Mouse (Mus musculus) erythroid progenitor cell, adult 5-6 weeks (primary cell): Measurements from ENCODE around the gene Mau2. TPM values are rescaled to one million over a fixed set of nuclear protein-coding genes. Genes with fewer than 3 reads are reported as not detected.
A peak's percentile ranks its signal among the peaks of the same experiment; 100 is the strongest.
"Not testable (repeated sequence)": the region's sequence is repeated elsewhere in the genome, so short reads cannot be mapped to it uniquely, and the experiment has no call there.

Experiments
- ATAC-seq: replicated peaks from 2 replicates; pipeline ENCODE4 v1.8.0; 2016; ENCODE audit warnings: moderate number of reproducible peaks, mild to moderate bottlenecking, moderate TSS enrichment, inconsistent platforms; ENCODE audit not compliant: poor library complexity, low FRiP score, severe bottlenecking
- total RNA-seq, 2 experiments: library from RNA; stranded (forward) in 1 of 2; stranded (reverse) in 1 of 2; fragments of 150-400 nt in 1 of 2; fragments of 186-747, 209-891 nt in 1 of 2; gene quantifications; 2 replicates each; pipeline versions ENCODE4 v1.2.3 to v1.2.4; 2015 to 2017; ENCODE audit warnings: low replicate concordance in 2 of 2

The Mau2 gene
- total RNA-seq, 2 experiments from 2014 or later = 27.2 to 39.2 TPM

DNA sequence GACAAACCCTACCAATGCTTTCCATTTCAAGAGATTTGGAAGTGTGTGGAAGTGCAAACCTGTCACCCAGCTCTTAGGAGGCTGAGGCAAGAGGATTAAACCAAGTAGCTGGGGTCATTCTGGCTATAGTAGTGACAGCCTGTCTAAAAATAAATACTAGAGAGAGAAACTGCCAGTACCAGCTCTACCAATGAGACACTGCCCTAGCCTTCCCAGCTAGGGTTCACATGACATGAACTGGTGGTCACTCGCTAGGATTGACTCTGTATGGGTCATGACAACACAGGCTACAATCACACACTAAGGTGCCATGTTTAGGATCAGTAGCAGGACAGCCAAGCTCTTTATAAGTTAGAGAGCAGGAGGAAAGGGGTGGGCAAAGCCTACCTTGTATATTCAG is 12.3 kb downstream of the Mau2 start:
- no peak for ATAC-seq

DNA sequence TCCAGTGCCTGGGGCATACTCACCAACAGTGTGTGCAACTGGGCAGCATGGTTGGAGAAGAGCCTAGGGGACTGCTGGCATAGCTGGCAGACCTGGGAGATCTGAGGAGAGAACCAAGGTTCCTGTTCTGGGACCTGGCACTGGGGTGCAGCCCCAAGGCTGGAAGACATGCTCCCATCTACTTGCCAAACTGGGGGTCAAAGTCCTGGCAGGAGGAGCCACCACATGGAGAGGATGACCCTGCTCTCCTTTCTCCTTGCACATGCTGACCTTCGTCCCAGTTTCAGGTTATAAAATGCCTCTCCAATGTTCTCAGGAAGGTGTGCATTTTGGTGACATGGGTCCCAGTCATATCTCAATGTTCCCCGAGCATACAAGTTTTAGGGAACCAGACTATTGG is 16.4 kb downstream of the Mau2 start:
- no peak for ATAC-seq

DNA sequence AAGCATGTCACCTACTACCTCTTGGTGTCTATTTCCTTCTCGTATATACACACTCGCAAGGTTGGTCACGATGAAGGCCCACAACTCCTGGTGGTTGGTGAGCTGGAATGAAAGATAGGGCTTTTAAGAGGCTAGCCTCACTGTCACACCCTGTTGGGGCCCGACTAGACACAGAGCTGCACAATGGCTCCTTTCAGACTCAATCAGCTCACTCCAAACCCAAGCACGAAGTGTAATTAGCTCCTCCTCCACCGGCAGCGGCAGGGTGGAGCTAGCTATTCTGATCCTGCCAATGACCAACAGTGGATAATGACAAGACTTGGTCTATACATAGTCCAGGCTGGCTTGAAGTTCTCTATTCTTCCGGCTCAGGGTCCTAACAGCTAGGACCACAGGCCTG is 18.9 kb downstream of the Mau2 start:
- ATAC-seq = no peak

DNA sequence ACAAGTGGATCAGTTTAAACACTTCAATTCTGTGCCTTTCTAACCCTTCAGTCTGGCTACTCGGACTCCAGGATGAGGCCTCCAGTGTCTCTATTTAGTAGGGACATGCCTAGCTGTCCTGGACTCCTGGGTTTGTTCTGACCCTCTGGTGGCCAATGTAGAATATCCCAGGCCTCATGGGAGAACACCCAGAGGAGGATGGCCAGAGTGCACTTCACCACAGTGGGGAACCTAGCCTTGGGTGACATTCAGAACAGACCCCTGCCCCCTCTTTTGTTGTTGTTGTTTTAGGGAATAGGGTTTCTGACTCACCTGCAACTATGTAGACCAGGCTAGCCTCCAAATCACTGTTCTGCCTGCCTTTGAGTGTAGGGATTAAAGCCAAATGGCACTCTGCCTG is 27.5 kb downstream of the Mau2 start:
- no peak for ATAC-seq

DNA sequence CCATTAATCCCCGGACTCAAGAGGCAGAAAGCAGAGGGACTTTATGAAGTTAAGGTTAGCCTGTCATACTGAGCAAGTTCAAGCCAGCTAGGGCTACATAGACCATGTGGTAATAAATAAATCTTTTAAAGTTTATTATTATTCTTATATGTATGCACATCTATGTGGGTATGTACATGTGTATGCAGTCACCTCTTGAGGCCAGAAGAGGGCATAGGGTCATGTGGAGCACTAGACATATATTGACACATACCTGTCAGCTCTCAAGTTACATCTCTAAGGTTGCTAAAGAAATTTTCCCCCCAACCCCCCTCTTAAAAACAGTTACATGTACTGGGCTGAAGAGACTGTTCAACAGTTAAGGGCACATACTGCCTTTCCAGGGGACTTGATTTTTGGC is 29.8 kb downstream of the Mau2 start:
- no peak for ATAC-seq

DNA sequence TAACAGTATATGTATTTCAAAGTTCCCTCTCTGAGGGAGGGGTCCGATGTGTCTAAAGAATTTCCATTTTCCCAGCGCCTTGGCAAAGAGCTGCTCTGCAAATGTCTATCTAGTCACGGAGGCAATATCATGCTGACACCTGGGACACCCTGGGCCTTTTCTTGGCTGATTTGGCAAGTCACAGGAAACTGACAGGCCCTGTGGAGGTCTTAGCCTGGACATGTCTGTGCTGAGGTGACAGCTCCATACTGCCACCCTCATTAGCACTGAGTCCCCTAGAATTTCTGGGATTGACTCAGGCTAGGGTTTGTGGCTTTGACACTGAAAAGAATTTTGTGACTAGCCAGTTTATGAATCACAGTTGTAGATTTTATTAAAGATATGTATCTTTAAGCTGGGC is 30.2 kb downstream of the Mau2 start:
- no peak for ATAC-seq

DNA sequence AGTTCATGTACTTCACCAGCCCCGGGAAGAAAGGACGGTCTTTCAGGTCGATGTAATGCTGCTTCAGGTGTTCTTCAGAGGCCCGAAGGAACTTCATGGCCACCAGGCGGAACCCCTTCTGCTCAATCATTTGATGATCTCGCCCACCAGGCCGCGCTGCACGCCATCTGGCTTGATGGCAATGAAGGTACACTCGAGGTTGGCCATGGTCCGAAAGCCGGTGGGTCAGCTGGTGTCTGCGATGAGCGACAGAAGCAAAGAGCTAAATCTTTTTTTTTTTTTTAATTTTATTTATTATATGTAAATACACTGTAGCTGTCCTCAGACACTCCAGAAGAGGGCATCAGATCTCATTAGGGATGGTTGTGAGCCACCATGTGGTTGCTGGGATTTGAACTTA is 31.7 kb downstream of the Mau2 start:
- ATAC-seq = not testable (repeated sequence)

DNA sequence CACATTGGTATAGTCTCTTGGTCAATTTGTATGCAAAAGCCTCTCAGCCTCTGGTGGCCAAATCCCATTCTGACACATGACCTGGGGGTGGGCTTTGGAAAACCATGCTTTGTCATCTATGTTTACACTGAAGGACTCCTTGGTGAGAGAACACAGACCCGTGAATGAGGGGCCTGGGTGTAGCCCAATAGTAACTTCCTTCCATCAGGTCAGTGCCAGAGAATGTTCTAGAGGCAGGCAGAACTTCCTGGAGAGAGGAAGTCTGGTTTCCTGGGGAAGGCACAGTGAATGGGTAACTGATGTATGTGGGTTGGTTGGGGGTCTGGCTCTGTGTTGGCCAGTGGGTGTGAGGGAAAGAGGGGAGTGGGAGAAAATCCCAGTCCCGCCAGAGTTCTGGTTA is 37.4 kb downstream of the Mau2 start:
- no peak for ATAC-seq

DNA sequence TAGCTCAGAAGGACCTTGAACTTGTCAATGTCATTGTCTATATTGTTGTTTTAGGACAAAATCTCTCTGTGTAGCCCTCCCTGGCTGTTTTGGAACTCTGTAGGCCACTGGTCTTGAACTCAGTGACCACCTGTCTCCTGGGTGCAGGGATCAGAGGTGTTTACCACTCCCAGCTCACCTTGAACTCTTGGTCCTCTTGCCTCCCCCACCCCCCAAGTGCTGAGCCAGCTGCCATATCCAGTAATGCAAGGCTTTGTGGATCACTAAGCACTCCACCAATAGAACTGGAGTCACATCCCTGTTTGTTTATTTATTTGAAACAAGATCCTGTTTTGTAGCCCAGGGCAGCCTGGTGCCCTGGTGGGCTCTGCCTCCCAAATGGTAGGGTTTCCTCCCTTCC is 38.2 kb downstream of the Mau2 start:
- no peak for ATAC-seq

DNA sequence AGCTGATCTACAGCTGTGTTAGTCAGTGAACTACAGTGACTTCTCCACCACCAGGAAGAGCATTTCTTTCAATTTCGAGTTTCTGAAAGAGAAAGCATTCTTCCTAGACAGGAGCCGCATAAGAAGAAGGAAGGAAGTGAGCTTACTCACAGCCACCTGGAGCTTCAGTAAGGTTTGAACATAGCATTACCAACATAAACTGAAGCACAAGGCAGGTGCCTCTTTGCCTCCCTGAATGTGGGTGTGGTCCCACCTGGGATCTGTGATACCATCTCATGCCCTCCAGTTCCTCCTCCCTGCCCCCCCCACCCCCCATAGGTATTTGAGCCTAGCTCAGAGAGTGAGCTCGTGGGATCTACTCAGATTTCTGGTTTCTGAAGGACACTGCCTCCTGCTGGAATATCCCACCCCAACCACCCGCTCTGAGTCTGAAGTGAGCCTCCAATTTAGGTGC is 39.3 kb downstream of the Mau2 start:
- ATAC-seq = no peak

DNA sequence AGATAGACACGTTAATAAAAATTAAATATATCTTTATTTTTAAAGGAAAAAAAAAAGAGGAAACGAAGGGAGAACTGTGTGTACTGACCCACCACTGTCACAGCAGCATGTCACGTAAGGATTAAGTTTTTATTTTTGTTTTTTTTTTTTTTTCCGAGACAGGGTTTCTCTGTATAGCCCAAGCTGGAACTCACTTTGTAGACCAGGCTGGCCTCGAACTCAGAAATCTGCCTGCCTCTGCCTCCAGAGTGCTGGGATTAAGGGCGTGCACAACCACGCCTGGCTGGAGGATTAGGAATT is 40.7 kb downstream of the Mau2 start:
- not testable (repeated sequence) for ATAC-seq

DNA sequence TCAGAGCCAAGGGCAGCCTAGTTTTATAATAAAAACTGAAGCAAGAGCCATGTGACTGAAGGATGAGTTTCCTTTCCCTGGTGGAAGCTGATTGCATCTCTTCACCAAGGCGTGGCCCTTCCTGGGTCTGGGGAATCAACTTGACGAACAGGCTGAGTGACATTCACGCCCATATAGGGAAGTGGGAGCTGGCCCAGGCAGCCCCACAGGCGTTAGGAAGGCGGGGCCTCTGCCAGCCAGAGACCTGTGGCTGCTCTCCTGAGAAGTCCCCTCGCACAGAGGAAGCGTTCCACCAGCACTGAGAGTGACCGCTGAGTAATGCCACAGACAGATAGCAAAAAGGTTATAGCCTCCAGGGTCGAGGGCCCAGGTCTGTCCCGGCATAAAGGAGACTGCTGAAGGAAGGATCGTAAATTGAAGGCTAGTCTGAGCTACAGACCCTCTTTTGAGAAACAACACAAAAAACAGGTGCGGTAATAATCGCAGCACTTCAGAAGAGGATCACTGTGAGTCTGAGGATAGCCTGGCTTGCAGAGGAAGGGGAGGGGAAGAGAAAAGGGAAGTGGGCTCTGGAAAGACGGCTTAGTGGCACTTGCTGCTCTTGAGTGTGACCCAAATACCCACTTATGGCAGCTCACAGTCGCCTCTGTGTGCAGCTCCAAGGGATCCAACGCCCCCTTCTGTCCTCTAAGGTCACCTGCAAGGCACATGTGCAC is 41.2 kb downstream of the Mau2 start:
- peak; percentile 78 for ATAC-seq

DNA sequence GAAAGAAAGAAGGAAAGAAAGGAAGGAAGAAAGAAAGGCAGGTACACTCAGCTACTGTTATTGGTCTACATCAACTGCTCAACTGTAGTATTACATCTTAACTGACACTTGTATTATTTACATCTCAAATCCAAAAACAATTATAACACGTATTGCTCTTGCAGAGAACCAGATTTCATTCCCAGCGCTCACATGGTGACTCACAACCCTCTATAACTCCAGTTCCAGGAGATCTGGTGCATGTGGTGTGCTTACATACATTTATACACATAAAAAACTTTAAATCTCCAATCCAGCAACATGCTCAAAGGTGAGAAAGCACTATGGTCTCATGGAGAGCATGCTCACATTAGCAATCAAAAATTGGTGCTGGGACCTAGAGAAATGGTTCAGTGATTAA is 42.3 kb downstream of the Mau2 start:
- no peak for ATAC-seq

DNA sequence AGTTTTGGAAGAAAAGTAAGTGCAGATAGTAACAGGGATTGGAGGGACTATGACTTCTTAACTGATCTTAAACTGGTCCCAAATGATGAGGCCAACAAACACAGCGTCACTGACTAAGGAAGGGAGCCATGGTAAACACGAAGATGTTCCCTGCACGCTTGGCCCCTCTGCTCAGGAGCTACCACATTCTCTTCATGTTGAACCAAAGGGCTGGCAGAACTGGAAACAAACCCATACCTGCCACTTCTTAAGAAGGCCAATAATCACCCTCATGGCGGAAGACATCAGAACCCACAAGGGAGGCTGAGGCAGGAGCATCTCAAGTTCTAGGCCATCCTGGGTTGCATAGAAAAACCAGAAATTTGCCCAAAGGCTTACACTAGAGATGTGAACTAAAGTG is 43.3 kb downstream of the Mau2 start:
- no peak for ATAC-seq

DNA sequence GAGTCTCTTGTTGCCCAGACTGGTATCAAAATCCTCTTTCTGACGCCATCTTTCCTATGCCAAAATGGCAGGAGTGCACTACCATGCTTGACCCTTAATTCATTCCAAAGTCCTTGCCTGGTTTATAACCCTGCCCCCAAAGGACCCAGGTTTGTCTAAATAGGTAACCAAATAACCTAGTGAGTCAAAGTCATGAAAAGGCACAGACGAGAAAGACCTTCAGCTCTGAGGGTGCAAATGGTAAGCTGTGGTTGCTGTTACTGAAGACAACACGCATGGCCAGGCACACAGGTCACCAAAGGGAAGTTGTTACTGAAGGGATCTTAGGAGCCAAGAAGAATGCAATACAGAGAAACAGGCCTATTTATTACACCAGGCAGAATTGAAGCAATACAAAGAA is 43.8 kb downstream of the Mau2 start:
- no peak for ATAC-seq

DNA sequence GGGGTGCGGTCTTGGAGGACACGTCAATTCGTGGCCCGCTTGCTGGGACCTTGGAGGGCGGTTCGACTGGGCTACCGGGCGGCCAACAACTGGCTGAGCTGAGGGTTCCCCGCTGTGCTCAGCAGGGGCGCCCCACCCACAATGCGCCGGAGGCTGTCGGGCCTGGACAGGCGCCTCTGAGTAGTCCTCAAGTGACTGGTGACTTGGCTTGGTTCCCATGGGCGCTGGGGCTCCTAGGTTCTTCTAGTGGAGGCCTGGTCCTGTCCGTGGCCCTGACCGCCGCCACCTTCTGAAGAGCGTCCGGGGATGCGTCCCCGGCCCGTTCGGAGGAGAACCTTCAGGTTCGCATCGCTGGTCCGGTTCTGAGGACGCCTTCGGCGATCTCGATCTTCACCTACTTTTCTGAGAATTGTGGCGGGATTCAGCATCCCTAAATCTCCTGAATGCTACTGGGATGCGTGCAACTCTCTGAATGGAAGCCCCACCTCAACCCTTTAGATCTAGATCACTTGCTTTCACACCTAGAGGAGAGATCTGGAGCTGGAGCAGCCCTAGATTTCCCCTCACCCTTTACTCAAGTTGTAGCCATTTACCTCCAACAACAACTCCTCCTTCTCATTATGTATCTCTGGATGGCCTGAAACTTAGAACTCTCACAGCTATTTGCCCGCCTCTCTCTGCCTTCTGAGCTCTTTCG is 45.8 kb downstream of the Mau2 start:
- ATAC-seq = peak; percentile 4; the same call in 1 of the 2 replicates

DNA sequence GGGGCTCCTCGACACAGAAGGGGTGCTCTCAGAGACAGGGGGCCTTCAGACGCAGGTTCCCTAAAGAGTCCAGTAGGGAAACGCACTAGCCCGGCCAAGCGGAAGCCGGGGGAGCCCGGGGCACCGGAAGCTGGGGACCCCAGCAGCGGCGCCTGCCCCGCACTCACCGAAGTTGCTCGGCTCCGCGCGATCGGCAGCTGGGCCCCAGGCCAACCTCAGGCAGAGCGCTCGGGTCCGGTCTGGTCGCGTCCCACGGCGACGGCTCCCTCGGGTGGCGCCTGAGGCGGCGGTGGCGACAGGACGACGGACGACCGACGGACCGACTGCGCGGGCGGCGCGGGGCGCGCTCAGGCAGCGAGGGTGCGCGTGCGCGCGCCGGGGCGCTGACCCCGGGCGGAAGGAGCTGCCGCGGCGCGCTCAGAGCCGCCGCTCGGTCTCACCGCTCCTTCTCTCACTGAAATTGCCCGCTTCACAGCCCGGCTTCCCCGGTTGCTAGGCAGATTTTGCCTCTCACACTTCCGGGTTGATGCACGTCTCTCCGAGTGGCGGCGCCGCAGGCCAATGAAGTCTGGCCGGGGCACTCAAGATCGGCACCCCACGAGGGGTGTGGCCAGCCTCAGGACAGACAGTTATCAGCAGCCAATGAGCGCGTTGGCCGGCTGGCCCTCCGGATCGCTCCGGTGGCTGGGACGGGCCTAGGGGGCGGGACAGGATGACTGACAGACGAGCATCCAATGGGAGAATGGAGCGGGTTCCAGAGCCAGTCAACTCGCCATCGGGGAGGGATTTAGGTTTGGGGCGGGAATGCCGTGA is 46.6 kb downstream of the Mau2 start, which contains the start of gene Gatad2a:
Gatad2a (minus strand) TSS at position 609 of the 813 bp plus-strand sequence.
- ATAC-seq = peak; percentile 91

DNA sequence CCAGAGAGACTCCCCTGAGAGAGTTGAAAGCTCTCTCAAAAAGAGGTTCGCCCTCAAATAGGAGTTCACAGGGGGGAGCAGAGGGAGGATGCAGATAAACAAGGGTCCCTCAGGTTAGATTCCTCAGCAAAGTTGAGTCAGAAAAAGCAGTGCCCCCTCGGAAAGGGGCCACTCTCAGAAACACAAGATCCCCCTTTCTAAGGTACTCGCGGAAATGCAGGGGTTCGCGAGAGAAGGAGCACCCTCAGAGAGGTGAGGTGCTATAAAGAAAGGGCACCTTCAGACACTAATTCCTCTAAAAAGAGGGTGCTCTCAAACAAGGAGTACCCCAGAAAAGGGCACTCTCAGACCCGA is 47.1 kb downstream of the Mau2 start:
- ATAC-seq = no peak

DNA sequence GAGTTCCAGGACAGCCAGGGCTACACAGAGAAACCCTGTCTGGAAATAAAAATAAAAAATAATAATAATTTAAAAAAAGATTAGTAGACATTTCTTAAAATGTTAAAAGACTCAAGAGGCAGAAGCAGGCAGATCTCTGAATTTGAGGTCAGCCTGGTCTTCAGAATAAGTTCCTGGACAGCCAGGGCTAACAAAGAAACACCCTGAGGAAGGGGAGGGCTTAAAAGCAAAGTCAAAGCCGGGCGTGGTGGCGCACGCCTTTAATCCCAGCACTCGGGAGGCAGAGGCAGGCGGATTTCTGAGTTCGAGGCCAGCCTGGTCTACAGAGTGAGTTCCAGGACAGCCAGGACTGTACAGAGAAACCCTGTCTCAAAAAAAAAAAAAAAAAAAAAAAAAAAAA is 53.6 kb downstream of the Mau2 start:
- not testable (repeated sequence) for ATAC-seq

DNA sequence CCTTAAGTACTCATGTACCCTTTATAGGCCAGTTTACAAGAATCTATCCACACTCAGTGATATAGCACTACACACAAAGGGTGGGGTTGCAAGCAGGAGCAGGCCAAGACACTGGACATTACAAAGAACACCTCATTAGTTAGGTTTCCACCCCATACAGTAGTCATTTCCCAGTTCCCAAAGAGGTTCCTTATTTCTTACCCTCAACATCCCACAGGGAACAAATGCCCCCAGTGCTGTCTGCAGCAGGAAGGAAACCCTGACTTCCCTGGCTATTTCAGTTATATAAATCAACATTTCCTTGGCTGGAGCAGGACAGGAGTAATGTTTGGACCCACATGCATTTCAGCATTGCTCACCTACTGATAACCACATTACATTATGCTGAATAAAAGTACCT is 54.8 kb downstream of the Mau2 start:
- ATAC-seq = no peak
